Mouse (Mus musculus): ENCODE measurements around the gene Olfr177.

The Olfr177 gene

DNA sequence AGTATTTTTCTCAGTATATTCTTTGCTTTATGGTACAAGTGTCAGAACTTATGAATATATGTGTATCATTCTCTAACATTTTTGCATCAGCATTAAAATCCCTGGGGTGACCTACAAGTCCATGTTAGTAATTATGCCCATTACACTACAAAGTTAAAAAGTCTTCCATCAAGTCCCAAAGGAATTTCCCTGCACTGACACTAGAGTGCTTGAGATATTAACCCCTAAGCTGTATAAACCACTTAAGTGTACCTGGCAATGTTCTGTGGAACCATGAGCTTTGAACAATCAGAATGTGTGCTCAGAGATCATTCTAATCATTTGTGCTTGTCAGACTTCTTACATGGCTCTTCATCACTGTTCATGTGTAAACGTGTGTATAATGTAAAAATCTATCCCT lies at the start of gene Olfr177:
Olfr177 (minus strand) TSS at position 101 of the 400 bp plus-strand sequence.
- DNase-seq = no peak

DNA sequence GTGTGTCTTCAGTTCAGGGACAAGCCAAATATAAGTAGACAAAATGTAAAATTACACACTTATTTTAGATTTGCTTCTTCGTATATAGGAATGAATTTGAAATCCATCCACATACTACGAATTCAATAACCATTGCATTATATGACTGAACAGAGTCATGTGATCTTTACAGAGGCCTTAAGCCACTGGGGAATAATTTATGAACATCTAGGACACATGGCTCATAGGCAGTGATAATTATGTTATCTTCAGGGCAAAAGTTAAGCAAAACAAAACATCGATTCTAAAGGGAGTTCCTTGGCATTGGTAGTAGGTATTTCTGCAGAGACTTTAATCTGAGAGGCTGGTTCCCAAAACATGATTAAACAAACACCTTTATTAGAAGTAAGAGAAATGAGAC lies 17.4 kb upstream of the Olfr177 start, which contains the start of gene Olfr178:
Olfr178 (minus strand) TSS at position 101 of the 400 bp plus-strand sequence.
- no peak for DNase-seq

- no peak for DNase-seq
These were observed 9.8 kb upstream of the Olfr177 start for GRCm38 (mm10) chr16:58884416-58884815.

DNA sequence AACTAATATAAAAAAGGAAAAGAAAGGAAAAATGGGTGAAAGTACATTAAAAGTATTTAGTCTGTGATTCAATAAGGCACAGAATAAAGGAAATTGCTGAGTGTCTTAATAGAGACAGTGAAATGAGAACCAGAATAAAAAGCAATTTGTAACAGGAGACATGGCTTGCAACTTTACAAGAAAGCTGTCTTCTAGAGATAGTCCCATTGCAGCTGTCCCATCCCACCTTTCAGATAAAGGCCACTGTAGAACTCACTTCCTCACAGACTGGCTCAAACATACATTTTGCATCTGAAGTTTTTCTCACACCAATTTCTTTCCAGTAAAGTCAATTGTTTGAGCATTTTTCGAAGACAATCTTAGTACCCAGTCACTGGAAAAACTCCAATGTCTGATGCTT lies 13.1 kb downstream of the Olfr177 start:
- no peak for DNase-seq

- no peak for DNase-seq
These were observed 14.4 kb downstream of the Olfr177 start for GRCm38 (mm10) chr16:58860032-58860737.

GRCm38 (mm10) chr16:58826732-58827319 lies 47.7 kb downstream of the Olfr177 start, which contains the start of gene Olfr175-ps1:
Gene Olfr175-ps1 (minus strand): TSS chr16:58826782.
- DNase-seq = no peak
